Mouse (Mus musculus): ENCODE measurements around the gene Ppan.

Ppan gene

DNA sequence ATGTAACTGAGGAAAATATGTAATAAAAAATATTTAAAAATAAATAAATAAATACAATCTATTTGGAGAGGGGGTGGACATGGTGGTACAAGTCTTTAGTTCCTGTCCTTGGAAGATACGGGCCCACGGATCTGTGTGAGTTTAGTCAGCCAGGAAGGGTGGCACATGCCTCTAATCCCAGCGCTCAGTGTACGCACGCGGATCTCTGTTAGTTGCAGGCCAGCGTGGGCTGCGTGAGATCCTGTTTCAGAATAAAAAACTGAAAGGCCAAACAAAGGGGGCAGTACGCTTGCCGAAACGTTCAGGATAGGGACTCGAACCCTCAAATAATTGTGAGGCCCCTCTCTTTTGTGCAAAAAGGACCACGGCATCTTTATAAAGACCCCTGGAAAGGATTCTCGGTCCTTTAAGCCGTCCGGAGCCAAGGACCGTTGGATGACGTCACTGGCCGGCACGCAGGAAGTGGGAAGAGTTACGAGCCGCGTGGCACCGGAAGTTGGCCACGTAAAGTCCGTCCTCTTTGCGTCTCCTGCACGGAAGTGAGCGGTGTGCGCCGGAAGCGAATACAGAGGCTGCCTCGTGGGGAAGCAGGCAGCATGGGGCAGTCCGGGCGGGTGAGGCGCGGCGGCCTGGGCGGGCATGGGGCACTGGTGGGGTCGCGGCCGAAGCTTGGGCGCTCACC is at the start of gene Ppan:
Gene Ppan, plus strand, starts transcription at position 472 of the 682 bp plus-strand sequence.
- DNase-seq (ENCODE audit: low read depth), result peak; percentile 97

DNA sequence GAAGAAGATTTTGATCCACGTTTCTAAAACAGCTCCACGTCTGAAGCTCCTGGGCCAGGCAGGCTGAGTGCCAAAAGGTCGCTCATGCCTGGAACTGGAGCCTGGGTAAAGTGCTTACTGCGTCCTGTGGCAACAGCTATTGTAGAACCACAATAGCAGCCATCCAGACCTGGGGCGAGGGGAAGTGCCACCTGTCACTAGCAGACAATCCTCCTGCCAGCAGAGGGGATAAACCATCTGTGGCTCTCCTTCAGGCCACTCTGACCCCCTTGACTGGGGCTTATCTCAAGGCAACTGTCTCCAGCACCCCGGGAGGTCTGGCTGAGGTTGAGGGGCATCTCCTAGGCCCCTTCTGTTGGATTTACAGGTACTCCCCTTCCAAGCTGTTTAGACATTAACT is 49.0 kb upstream of the Ppan start:
- no peak for DNase-seq (ENCODE audit: low read depth)

DNA sequence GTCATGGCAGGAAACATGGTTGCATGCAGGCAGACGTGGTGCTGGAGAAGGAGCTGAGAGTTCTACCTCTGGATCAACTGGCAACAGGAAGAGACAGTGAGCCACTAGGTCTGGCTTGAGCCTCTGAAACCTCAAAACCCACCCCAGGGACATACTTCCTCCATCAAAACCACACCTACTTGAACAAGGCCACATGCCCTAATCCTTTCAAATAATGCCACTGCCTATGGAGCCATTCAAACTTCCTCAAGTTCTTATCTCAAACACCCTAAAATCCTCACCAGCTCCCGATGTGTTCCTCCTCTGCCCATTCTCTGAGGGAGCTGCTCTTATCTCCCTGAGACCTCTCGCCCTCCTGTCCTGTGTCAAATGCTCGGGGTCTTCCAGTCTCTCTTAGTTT is 45.8 kb upstream of the Ppan start:
- DNase-seq (ENCODE audit: low read depth), result no peak

DNA sequence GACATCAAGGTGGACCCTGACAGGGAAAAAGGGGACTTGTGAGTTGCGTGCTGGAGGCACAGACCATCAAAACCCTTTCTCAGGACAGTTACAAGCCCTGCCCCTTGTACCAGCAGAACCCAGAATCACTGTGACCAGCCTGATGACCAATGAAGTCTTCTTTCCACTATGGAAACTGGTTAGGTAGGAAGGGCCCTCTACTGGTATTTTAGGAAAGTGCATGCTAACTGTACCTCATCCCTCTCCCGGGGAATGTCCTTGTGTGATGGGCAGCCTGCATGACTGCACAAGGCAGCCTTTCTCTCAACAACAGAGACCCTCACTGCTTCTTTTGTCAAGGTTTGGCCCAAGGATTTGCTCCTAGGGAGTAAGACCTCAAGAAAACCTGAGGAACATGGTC is 45.3 kb upstream of the Ppan start:
- DNase-seq (ENCODE audit: low read depth), result peak; percentile 39

DNA sequence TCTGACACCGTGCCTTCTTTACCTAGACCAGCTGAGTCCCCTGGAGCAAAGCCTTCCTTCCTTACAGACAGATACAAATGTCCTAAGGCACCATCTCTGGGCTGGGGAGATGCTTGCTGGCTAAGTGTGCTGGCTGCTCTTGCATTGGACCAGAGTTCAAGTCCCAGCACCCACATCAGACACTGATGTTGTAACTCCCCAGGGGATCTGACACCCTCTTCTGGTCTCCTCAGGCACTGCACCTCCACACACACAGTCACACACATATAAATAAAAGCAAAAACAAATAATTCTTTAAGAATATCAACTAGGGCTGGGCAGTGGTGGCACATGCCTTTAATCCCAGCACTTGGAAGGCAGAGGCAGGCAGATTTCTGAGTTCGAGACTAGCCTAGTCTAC is 37.8 kb upstream of the Ppan start:
- no peak for DNase-seq (ENCODE audit: low read depth)

DNA sequence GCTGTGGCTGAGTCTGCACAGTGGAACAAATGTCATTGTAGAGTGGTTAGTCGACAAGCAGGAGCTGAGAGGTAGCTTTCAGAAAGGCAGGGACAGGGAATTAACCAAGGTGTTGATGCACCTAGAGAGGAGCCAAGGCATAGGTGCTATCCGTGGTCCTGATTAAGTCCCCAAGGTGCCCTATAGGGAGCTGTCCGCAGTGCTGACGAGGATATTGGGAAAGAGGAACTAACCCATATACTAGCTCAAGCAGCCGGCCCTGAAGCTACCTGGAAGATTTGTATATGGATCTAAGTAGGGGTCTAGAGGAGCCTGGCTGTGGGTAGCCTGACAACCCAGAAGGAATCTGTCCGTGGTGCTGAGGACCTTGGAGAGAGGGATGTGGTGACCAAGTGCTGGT is 30.8 kb upstream of the Ppan start:
- DNase-seq (ENCODE audit: low read depth), result peak; percentile 84

DNA sequence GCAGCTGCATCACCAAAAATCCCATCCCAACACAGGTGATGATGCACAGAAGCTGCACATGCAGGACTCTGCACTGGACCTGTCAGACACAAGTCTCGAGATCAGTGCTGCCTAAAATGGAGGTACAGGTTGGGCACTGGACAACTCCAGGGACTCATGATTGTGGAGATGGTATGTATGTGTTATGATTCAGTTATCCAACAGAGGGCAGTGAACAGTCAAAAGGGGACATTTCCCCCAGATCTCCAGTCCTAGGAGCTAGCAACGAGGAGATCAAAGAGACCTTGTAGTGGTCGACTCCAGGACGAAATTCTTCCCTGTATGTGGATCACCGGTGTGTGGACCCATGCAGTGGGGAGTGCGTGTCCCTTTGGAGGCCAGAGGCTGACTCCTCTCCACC is 28.0 kb upstream of the Ppan start:
- DNase-seq (ENCODE audit: low read depth), result no peak

DNA sequence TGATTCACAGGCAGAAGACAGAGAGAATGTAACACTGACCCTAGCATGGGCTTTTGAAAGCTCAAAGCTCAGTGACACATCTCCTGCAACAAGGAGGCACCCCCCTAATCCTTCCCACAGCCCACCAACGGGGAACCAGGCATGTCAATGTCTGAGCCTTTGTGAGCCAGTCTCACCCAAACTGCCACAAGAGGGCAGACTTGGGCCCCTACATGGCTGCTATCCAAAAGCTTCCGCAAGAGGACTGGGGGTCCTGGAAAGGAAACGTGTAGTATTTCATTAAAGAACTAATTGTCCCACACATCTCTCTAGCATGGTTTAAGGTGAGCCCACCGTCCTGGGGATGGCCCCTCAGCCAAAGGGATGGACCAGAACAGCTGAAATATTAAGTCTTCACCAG is 26.2 kb upstream of the Ppan start:
- DNase-seq (ENCODE audit: low read depth), result peak; percentile 59

DNA sequence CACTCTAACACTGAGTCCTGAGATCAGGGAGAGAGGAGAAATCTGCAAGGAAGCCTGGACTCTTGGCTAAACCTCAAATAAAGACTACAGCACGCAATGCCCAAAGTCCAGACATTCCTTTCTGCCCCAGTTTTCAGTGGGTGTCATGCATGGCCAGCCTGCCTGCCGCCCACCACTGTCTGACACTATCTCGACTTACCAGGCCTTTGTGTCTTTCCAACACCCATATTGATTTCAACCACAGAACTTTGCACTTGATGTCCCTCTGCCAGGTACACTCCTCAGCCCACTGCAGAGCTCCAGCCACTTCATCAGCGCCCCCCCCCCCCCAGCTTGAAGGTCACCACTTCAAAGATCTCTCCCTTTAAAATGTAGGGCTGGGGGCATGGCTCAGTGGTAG is 25.8 kb upstream of the Ppan start:
- no peak for DNase-seq (ENCODE audit: low read depth)

DNA sequence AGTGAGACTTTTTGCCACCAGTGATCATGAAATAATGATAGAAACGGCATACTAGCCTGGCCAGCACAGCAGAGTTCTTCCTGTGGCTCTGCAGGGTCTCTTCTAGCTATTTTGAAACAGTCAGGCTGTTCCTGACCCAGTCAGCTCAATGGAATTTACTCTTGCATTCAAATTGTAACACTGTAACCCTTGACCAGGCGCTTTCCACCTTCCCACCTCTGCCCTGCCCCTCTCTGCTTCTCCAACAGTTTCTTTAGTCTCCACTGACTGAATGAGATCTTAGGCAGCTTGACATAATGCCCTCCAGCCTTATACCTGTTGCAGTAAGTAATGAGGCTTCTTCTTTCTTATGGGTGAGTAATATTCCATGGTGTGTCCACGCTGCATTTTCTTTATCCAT is 21.1 kb upstream of the Ppan start:
- no peak for DNase-seq (ENCODE audit: low read depth)

DNA sequence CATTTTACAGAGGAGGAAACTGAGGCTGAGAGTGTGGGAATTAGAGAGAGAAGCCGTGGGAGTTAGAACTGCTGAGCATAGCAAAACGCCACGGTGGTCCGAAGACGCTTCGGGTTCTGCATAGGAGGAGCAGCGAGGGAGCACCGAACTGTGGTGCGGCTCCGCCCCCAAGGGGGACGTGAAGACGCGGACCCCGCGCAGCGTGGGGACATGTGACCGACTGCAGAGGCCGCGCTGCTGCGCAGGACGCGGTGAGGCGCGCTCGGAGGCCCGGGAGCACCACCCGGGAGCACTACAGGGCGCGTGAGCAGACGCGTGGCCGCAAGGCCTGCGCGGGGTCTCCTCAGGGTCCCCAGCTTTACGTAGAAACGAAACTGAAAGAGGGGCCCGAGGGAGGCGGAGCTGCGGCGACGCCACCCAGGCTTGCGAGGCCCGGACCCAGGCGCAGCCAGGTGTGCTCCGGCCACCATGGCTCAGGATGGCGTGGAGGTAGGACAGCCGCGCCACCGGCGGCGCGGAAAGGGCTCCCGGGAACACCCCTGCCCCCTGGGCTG is 19.4 kb upstream of the Ppan start, which contains the start of gene A230050P20Rik:
Gene A230050P20Rik, plus strand, starts transcription at position 195 of the 554 bp plus-strand sequence.
- DNase-seq (ENCODE audit: low read depth), result peak; percentile 71

DNA sequence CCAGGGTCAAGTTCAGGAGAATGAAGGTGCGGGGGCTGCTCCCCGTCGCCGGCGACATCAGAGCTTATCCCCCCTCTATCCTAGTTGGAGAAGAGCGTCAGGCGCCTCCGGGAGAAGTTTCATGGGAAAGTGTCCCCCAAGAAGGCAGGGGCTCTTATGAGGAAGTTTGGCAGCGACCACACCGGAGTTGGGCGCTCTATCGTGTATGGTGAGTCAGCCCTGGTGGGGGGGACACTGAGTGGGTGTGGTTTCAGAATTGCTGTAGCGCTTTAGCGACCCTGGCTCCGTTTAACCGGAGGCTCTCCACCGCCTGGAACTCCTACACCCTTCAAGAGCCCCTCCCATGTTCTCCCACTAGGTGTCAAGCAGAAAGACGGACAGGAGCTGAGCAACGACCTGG is 18.7 kb upstream of the Ppan start:
- peak; percentile 47 for DNase-seq (ENCODE audit: low read depth)

DNA sequence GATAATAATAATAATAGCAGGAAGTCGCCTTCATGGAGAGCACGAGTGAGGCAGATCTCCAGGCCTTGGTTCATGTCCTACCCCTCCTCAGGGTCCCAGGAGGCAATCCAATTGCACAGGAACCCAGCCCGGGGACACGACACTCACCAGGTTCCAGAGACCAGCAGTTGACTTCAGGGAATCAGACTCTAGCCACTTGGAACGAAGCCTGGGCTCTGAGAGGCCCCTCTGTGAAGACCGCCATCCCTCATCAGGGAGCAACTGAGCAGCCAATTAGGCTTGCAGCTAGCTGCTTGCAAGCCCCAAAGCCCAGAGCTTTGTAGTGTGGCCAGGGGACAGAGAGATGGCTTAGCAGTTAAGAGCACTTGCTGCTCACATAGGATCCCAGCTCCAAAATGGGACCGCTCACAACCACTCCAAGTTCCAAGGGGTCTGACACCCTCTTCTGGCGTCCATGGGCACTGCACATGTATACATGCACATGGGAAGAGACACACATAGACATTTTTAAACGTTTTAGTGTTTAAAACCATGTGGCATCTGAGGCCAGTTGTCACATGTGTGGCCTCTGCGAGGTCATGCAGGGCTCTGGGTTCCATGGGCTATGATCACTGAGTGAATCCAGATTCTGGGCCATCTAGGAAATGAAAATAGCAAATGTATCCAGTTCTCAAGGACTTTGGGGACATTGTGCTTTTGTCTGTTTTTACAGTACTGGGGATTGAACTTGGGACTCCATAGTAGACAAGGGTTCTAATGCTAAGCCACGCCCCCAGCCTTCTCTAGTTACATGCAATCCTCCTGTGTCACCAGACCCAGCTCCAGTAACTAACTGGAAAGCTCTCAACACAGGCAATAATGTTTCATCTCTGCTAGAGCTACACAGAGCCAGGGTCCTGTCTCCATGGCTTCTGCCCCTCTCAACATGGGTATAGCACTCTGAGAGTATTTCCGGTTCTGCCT is 17.5 kb upstream of the Ppan start:
- no peak for DNase-seq (ENCODE audit: low read depth)

DNA sequence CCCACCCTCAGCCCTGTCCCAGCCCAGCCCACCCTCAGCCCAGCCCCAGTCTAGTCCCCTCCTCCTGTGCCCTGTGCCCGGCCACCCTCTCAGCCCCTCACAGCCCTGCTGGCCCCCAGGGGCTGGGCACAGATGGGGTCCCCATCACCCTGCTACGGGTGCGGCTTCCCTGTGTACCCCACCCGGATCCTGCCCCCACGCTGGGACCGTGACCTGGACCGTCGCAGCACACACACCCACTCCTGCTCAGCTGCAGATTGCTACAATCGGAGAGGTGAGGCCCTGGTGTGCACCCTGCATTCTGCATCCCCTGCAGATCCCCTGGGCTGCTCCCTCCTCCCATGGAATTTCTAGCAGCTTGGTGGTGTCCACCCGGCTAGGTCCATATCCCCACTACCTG is 15.0 kb upstream of the Ppan start:
- DNase-seq (ENCODE audit: low read depth), result no peak

DNA sequence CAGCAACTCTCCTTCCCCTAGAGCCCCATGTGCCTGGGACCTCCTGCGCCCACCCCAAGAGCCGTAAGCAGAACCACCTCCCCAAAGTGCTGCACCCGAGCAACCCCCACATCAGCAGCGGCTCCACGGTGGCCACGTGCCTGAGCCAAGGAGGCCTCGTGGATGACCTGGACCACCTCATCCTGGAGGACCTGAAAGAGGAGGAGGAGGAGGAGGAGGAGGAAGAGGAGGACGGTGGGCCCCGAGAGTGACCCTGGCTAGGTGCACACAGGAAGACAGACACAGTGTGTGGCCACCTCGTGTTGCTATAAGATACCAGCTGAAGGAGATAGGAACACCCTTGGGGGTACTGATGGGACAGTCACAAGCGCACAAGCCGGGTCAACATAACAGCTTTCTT is 14.5 kb upstream of the Ppan start:
- DNase-seq (ENCODE audit: low read depth), result no peak

DNA sequence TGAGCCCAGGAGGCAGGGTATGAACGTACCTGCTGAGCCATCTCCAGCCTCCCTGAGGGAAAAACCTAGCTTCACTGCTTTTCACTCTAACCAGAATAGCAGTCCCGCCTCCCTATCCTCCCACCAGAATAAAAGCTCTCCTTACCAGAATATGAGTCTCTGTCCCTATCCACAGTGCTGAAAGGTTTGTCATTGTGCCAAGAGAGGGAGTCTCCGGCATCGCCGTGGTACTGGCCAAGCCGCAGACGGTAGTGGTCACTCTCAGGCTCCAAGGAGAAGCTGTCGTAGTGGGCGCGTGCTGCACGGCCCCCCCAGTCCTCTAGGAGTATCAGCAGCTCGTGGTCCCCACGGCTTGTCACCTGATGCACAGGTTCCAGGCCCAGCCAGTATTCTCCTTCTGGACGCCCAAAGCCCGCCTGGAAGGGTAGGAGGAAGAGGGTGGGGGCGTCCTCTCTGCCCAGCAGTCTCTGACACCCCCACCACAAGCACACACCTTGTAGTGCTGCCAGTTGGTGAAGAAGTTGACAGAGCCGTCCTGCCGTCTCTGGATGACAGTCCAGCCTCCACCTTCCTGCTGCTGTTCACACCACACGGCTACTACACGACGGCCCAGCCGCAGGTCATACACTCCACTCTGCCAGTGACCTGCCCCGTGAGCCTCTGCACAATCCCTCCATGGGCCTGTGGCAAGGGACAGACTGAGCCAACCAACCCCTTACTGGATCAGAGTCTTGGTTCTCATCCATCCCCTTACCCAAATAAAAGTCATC is 12.8 kb upstream of the Ppan start:
- DNase-seq (ENCODE audit: low read depth), result no peak

DNA sequence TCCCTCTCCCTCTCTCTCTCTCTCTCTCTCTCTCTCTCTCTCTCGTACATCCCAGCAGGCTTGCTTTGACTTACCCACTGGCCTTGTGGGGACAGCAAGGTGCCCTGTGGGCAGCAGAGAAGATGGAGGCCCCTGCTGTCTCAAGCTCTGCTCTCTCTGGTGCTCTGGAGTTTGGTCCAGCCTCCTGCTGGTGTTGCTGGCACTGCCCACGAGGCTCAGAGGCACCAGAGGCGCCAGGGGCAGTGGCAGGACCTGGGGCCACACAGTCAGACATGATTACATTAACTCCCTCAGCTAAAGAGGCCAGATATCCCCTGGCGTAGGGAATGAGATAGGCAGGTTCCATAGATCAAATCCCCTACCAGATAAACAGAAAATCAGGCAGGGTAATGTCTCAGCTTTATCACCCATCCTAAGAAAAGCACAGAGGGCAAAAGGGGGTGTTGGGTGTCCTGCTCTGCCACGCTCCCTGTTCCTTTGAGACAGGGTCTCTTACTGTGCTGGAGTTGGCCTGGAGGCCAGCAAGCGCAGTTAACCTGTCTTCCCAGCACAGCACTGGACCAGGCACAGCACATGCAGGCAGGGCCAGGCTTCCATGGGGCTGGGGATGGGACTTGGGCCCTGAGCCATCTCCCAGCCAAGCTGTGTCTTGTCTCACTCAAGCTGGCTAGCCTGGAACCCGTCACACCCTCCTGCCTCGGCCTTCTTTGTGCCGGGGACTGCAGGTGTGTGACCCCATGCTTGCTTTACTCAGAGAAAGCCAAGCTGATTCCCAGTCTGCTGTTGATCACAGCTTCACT is 11.5 kb upstream of the Ppan start:
- no peak for DNase-seq (ENCODE audit: low read depth)

DNA sequence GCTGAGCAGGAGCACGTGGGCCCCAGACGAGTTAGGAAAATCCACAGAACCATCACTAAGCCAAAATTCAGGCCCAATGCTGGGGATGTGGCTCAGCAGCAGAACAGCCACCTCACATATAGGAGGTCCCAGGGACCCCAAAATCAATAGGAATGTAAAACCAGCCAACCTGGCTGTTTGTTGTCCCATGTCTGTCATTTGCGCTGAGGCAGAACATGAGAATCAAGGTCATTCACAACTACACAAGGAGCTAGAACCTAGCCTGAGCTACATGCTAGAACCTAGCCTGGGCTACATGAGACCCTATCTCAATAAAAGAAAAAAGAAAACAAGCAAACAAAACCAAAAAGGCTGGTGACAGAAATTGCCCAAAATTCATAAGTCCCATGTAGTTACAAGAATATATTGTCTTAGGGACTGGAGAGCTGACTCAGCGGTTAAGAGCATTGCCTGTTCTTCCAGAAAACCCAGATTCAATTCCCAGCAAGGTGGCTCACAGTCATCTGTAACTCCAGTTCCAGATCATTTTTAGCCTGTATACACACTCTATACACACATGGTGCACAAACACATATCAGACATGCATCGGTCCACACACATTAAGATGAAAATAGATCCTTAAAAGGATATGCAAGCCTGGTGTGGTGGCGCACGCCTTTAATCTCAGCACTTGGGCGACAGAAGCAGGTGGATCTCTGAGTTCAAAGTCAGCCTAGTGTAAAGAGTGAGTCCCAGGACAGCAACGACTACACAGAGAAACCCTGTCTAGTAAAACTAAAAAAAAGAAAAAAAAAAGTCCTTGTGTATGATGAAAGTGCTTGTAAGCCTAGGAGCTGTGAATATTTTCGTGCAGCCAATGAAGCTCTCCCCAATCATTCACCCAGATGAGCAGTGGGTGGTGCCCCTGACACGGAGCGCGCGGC is 10.6 kb upstream of the Ppan start:
- DNase-seq (ENCODE audit: low read depth), result no peak

DNA sequence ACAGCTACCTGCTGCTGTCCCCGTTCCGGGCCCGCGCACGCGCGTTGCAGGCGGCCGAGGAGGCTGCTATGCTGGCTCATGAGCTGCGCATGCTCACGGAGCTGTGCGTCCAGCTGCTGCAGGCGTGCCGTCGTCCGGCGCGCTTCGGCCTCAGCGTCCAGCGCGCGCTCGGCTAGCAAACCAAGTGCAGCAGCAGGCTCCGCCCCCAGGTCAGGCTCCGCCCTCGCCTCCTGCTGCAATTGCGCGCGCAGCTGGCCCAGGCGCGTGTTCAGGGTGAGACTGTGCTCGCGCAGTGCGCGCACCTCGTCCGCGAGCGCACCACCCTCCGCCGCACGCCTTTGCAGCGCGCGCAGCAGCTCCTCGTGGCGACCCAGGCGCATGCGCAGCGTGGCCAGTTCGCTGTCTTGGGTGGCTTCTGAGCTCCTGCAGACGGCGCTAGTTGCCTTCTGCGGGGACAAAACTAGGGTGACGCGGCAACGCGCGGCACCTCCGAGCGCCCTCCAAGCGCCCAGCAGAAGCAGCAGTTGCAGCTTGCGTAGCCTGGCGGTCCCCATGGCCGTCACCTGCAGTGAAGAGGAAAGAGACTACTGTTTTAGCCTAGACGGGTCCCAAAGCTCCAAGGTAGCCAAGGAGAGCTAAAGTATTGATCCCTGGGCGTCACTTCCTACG is 9.8 kb upstream of the Ppan start:
- DNase-seq (ENCODE audit: low read depth), result peak; percentile 100

DNA sequence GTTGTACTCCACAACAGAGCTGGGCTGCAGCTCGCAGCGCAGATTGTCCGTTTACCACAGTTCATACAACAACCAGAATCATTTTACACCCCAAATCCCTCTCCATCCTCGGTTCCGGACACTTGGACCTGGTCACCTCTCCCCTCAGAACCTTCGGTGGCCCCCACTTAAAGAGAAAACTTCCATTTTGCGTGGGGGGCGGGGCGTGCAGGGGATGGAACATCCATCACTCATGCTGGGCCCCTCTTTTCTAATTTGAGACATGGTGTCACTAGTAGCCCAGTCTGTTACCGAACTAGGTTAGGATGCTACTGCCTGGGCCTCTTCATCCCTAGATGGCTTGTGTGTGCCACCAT is 9.3 kb upstream of the Ppan start:
- DNase-seq (ENCODE audit: low read depth), result no peak

Data from induced T-regulatory cell, adult 2 months (primary cell).